Mouse (Mus musculus) limb, embryonic 10.5 days (tissue): Measurements from ENCODE around the gene Cryba4. TPM values are rescaled to one million over a fixed set of nuclear protein-coding genes. Genes with fewer than 3 reads are reported as not detected.

Experiments used
- polyA plus RNA-seq: library from polyadenylated mRNA; unstranded; fragments of >200 nt; fragmentation: Nextera tagmentation; extraction: Ambion mirVana; gene quantifications from 2 replicates; pipeline ENCODE4 v1.2.1, GENCODE M21; 2016

Cryba4 gene
- polyA plus RNA-seq, 1 experiment from 2014 or later: 0.46 TPM

Other genes starting within 250 kb of the Cryba4 start
- gene Crybb1, start 3.3 kb upstream of the Cryba4 start, polyA plus RNA-seq: not detected in 2 replicates
- gene Tpst2, start 24.2 kb upstream of the Cryba4 start, polyA plus RNA-seq: 37.5 and 38.0 TPM in 2 replicates
- gene Tfip11, start 73.8 kb upstream of the Cryba4 start, polyA plus RNA-seq: 43.5 and 44.4 TPM in 2 replicates
- gene Srrd, start 90.5 kb upstream of the Cryba4 start, polyA plus RNA-seq: 56.2 and 59.2 TPM in 2 replicates
- gene Hps4, start 90.6 kb upstream of the Cryba4 start, polyA plus RNA-seq: 38.9 and 39.1 TPM in 2 replicates
- 0.14 and 0.25 TPM in 2 replicates for gene Gm6583, start 103.5 kb upstream of the Cryba4 start, polyA plus RNA-seq
- 22.0 and 23.6 TPM in 2 replicates for gene Asphd2, start 142.3 kb upstream of the Cryba4 start, polyA plus RNA-seq
- gene Gm6588, start 196.9 kb upstream of the Cryba4 start, polyA plus RNA-seq: not detected in 2 replicates